Mouse (Mus musculus): ENCODE data around the gene Rpgr.

DNA sequence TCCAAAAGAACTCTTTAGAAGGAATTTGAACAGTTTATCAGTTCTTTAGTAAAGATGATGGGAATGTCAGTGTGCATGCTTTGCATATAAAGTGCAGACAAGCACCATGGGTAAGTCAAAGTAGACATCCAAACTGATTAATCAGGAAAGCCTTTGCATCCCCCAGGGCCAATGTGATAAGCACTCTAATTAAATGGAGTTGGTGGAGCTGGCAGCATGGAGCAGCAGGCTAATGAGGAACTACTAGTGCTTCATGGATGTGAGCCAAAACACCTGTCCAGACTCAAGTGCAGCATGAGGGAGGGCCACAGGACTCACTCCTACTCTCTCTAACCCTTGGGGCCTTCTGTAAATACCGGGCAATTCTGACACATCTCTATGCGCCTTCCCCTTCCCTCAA, 145.2 kb downstream of the Rpgr start:
- TF ChIP-seq CTCF (IDR thresholded peaks at IDR 0.05; ENCODE audit: extremely low read depth, insufficient read depth, insufficient read length, insufficient replicate concordance) (no peak), POLR2A (IDR thresholded peaks at IDR 0.05; ENCODE audit: low read depth, low read length) (no peak)
